Mouse (Mus musculus): ENCODE measurements at regions not wholly inside any gene's neighbourhood (a gene's known extent, or its start where the extent isn't known, plus 50 kb on each side); places are given as distances from the start of the nearest gene placed in this dataset.
"Not testable (repeated sequence)": the region's sequence is repeated elsewhere in the genome, so short reads cannot be mapped to it uniquely, and the experiment has no call there.

DNA sequence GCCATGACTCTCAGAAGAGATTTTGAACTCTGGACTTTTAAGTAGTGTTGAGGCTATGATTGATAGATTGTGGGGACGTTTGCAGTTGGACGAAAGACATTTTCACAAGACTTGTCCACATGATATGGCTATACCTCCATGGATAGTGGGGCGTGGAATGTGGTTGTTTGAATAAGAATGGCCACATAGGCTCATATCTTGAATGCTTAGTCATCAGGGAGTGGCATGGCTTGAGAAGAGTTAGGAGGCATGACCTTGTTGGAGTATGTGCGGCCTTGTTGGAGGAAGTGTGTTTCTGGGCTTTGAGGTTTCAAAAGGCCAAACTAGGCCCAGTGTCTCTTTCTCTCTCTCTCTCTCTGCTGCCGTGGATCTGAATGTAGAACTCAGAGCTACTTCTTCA is 204.7 kb upstream of the Pclo start:
- H3K27ac ChIP-seq (ENCODE audit: control insufficient read depth, insufficient read depth, low read depth, low read length): no peak overlapping the region
- no peaks in the 10 kb centered on the region for H3K4me1 ChIP-seq (ENCODE audit: control insufficient read depth, insufficient read depth, low read length)
- no peak overlapping the region for H3K4me3 ChIP-seq (ENCODE audit: control insufficient read depth, low read depth, low read length)
- H3K36me3 ChIP-seq (ENCODE audit: control insufficient read depth, insufficient read depth, low read length): no peaks in the 10 kb centered on the region
- H3K27me3 ChIP-seq (ENCODE audit: control insufficient read depth, insufficient read depth, low read length): no peaks in the 10 kb centered on the region
- TF ChIP-seq POLR2A (IDR thresholded peaks at IDR 0.05; ENCODE audit: control insufficient read depth, low read depth, low read length) (no peak), CTCF (IDR thresholded peaks at IDR 0.05; ENCODE audit: control insufficient read depth, insufficient read depth, insufficient replicate concordance, low read depth, low read length) (no peak)

DNA sequence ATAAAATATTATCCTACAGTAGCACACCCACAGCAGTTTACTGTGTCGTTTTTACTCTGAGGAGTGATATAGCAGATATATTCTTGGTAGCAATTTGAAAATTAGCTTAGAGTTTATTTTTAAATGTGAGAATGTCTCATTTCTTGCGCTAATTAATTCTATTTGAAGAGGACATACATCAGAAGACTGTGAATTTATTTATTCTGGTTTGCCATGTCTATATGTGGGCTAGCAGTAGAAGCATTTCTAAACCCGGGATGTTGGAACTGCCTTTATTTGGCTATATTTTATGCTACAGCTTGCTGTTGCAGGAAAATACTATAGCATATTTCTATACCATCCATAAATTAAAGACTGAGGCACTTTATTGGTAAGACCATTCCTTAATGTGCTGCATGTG is 203.0 kb upstream of the Pclo start:
- H3K4me1 ChIP-seq (ENCODE audit: control insufficient read depth, insufficient read depth, low read length): no peaks in the 10 kb centered on the region
- no peaks in the 10 kb centered on the region for H3K27me3 ChIP-seq (ENCODE audit: control insufficient read depth, insufficient read depth, low read length)
- H3K36me3 ChIP-seq (ENCODE audit: control insufficient read depth, insufficient read depth, low read length): no peaks in the 10 kb centered on the region
- H3K27ac ChIP-seq (ENCODE audit: control insufficient read depth, insufficient read depth, low read depth, low read length): no peak overlapping the region
- H3K4me3 ChIP-seq (ENCODE audit: control insufficient read depth, low read depth, low read length): no peak overlapping the region
- no peak for TF ChIP-seq POLR2A (IDR thresholded peaks at IDR 0.05; ENCODE audit: control insufficient read depth, low read depth, low read length)
- no peak for TF ChIP-seq CTCF (IDR thresholded peaks at IDR 0.05; ENCODE audit: control insufficient read depth, insufficient read depth, insufficient replicate concordance, low read depth, low read length)

DNA sequence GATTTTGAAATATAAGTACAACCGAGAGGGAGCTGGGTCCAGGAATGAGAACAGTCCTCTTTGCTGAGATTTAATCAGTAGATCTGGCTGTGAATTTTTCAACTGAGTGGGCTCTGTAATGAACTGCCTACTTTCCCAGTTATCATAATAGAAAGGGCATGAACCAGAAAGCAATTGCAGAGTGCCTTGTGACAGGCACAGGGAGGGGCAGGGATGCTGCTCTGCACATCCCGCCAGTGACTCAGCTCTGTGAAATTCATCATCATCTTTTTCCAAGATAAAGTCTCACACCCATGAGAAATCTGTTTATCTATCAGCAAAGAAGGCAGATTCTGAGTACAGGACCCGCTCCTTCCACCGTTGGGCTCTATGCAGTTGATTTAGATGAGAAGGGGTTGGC is 194.5 kb upstream of the Pclo start:
- H3K4me1 ChIP-seq (ENCODE audit: control insufficient read depth, insufficient read depth, low read length): no peaks in the 10 kb centered on the region
- no peak overlapping the region for H3K4me3 ChIP-seq (ENCODE audit: control insufficient read depth, low read depth, low read length)
- H3K27me3 ChIP-seq (ENCODE audit: control insufficient read depth, insufficient read depth, low read length): no peaks in the 10 kb centered on the region
- no peaks in the 10 kb centered on the region for H3K36me3 ChIP-seq (ENCODE audit: control insufficient read depth, insufficient read depth, low read length)
- no peak overlapping the region for H3K27ac ChIP-seq (ENCODE audit: control insufficient read depth, insufficient read depth, low read depth, low read length)
- TF ChIP-seq POLR2A (IDR thresholded peaks at IDR 0.05; ENCODE audit: control insufficient read depth, low read depth, low read length): no peak
- TF ChIP-seq CTCF (IDR thresholded peaks at IDR 0.05; ENCODE audit: control insufficient read depth, insufficient read depth, insufficient replicate concordance, low read depth, low read length): no peak

DNA sequence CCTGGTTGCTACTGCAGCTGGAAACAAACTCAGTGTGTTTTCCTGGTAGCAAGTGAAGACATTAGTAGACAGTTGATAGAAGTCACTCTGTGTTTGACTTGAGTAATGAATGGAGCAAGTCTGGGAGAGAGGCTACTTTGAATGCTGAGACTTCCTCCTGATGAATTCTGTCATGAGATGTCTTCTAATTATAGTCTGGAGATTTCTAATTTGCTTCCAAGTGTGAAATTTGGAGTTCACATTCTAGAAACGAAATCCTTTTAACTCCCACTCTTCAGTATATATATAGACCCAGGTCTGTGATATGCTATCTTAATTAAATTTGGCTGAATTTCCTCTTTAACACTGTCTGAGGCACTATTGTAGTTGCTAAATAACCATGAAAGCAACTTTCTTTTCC is 192.7 kb upstream of the Pclo start:
- no peaks in the 10 kb centered on the region for H3K36me3 ChIP-seq (ENCODE audit: control insufficient read depth, insufficient read depth, low read length)
- no peak overlapping the region for H3K4me3 ChIP-seq (ENCODE audit: control insufficient read depth, low read depth, low read length)
- TF ChIP-seq POLR2A (IDR thresholded peaks at IDR 0.05; ENCODE audit: control insufficient read depth, low read depth, low read length) (no peak), CTCF (IDR thresholded peaks at IDR 0.05; ENCODE audit: control insufficient read depth, insufficient read depth, insufficient replicate concordance, low read depth, low read length) (no peak)
- H3K27me3 ChIP-seq (ENCODE audit: control insufficient read depth, insufficient read depth, low read length): no peaks in the 10 kb centered on the region
- no peak overlapping the region for H3K27ac ChIP-seq (ENCODE audit: control insufficient read depth, insufficient read depth, low read depth, low read length)
- H3K4me1 ChIP-seq (ENCODE audit: control insufficient read depth, insufficient read depth, low read length): no peaks in the 10 kb centered on the region

GRCm38 (mm10) chr5:14360446-14360845 is 154.3 kb upstream of the Pclo start:
- no peaks in the 10 kb centered on the region for H3K27me3 ChIP-seq (ENCODE audit: control insufficient read depth, insufficient read depth, low read length)
- H3K4me3 ChIP-seq (ENCODE audit: control insufficient read depth, low read depth, low read length): no peak overlapping the region
- H3K4me1 ChIP-seq (ENCODE audit: control insufficient read depth, insufficient read depth, low read length): no peaks in the 10 kb centered on the region
- no peak overlapping the region for H3K27ac ChIP-seq (ENCODE audit: control insufficient read depth, insufficient read depth, low read depth, low read length)
- H3K36me3 ChIP-seq (ENCODE audit: control insufficient read depth, insufficient read depth, low read length): no peaks in the 10 kb centered on the region
- TF ChIP-seq POLR2A (IDR thresholded peaks at IDR 0.05; ENCODE audit: control insufficient read depth, low read depth, low read length): no peak
- no peak for TF ChIP-seq CTCF (IDR thresholded peaks at IDR 0.05; ENCODE audit: control insufficient read depth, insufficient read depth, insufficient replicate concordance, low read depth, low read length)

DNA sequence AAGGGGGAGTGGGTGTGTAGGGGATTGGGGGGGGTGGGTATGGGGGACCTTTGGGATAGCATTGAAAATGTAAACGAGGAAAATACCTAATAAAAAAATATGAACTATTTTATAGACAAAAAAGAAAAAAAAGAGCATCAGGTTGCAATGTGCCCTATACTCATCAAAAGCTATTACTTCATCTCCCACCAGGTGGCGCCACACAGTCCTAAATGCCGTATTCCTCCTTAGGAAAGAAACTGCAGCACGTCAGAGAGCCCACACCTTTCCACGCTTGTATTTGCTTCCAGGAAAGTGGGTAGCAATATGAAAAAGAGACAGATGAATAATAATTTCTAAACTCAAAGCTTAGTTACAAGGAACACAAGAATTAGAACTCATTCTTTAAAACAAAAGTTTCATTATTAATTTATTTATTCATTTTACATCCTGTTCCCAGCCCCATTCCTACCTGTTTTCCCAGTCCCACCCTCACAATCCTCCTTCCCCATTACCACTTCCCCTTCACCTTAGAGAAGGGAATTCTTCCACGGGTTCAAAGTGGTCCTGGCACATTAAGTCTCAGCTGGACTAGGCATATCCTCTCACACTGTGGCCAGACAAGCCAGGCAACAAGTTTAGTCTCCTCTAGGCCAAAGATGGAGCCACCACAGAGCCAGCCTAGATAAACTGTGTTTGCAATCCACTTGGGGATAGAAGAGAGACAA is 125.4 kb upstream of the Pclo start:
- Histone ChIP-seq H3K27me3 (ENCODE audit: control insufficient read depth, insufficient read depth, low read length) (no peaks in the 10 kb centered on the region), H3K27ac (ENCODE audit: control insufficient read depth, insufficient read depth, low read depth, low read length) (no peak overlapping the region), H3K36me3 (ENCODE audit: control insufficient read depth, insufficient read depth, low read length) (no peaks in the 10 kb centered on the region), H3K4me3 (ENCODE audit: control insufficient read depth, low read depth, low read length) (no peak overlapping the region), H3K4me1 (ENCODE audit: control insufficient read depth, insufficient read depth, low read length) (no peaks in the 10 kb centered on the region)
- TF ChIP-seq CTCF (IDR thresholded peaks at IDR 0.05; ENCODE audit: control insufficient read depth, insufficient read depth, insufficient replicate concordance, low read depth, low read length) (peak; percentile 37; the same call in 1 of the 2 replicates), POLR2A (IDR thresholded peaks at IDR 0.05; ENCODE audit: control insufficient read depth, low read depth, low read length) (no peak)

- Histone ChIP-seq H3K4me1 (ENCODE audit: control insufficient read depth, insufficient read depth, low read length) (no peaks in the 10 kb centered on the region), H3K27ac (ENCODE audit: control insufficient read depth, insufficient read depth, low read depth, low read length) (no peak overlapping the region), H3K36me3 (ENCODE audit: control insufficient read depth, insufficient read depth, low read length) (no peaks in the 10 kb centered on the region), H3K27me3 (ENCODE audit: control insufficient read depth, insufficient read depth, low read length) (no peaks in the 10 kb centered on the region), H3K4me3 (ENCODE audit: control insufficient read depth, low read depth, low read length) (no peak overlapping the region)
- TF ChIP-seq CTCF (IDR thresholded peaks at IDR 0.05; ENCODE audit: control insufficient read depth, insufficient read depth, insufficient replicate concordance, low read depth, low read length): no peak
- TF ChIP-seq POLR2A (IDR thresholded peaks at IDR 0.05; ENCODE audit: control insufficient read depth, low read depth, low read length): no peak
Measured at GRCm38 (mm10) chr5:14391793-14392192, 122.9 kb upstream of the Pclo start.

- H3K4me1 ChIP-seq (ENCODE audit: control insufficient read depth, insufficient read depth, low read length); H3K27me3 ChIP-seq (ENCODE audit: control insufficient read depth, insufficient read depth, low read length); H3K27ac ChIP-seq (ENCODE audit: control insufficient read depth, insufficient read depth, low read depth, low read length); H3K36me3 ChIP-seq (ENCODE audit: control insufficient read depth, insufficient read depth, low read length); H3K4me3 ChIP-seq (ENCODE audit: control insufficient read depth, low read depth, low read length): not testable (repeated sequence)
Measured at GRCm38 (mm10) chr5:14403381-14403780, 111.3 kb upstream of the Pclo start.
